Mouse (Mus musculus): ENCODE data around the gene Blzf1. TPM values are rescaled to one million over a fixed set of nuclear protein-coding genes. Genes with fewer than 3 reads are reported as not detected.

Blzf1 gene
- polyA plus RNA-seq, 1 experiment from 2014 or later: 25.8 TPM

- H3K27me3 ChIP-seq (ENCODE audit: control insufficient read depth, insufficient read depth, low read length): no peaks in the 10 kb centered on the region
- no peak for ATAC-seq (replicated peaks; ENCODE audit: insufficient number of reproducible peaks, low FRiP score, low TSS enrichment)
- 0 out of 2 replicates have a peak, but pooled peaks cover 2% of the 10 kb centered on the region for H3K36me3 ChIP-seq (ENCODE audit: control insufficient read depth, insufficient read depth, low read length)
- H3K9ac ChIP-seq (ENCODE audit: low read depth, low read length): no peak overlapping the region
- H3K4me3 ChIP-seq (ENCODE audit: low read depth, low read length): no peak overlapping the region
- no peaks in the 10 kb centered on the region for H3K9me3 ChIP-seq (replicated peaks; ENCODE audit: control insufficient read depth, low read length)
- H3K4me2 ChIP-seq: no peak overlapping the region
- H3K4me1 ChIP-seq (ENCODE audit: control insufficient read depth, insufficient read depth, low read length): peaks cover 7% of the 10 kb centered on the region
- WGBS (ENCODE audit: insufficient replicate concordance): 84% methylated on average over 2 of the region's 2 CpGs
- no peak overlapping the region for H3K27ac ChIP-seq (ENCODE audit: low read depth, low read length)
Measured at GRCm38 (mm10) chr1:164324878-164325277, 17.6 kb upstream of the Blzf1 start.

DNA sequence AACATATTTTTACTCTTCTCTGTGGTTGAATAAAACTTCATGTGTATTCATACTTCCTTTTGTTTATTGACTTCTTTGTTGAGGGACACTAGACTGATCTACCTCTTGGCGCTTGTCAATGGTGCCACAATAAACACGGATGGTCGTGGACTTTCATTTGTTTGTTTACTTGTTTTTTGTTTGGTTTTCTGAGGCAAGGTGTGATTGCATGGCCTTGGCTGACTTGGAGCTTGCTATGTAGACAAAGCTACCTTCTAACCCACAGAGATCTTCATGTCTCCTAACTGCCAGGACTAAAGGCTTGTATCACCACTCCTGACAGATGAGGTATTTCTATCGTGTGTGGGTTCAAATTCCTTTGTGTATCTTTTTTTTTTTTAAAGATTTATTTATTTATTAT lies 16.9 kb upstream of the Blzf1 start:
- no peak overlapping the region for H3K4me2 ChIP-seq
- H3K4me1 ChIP-seq (ENCODE audit: control insufficient read depth, insufficient read depth, low read length): peaks cover 12% of the 10 kb centered on the region
- no peak for ATAC-seq (replicated peaks; ENCODE audit: insufficient number of reproducible peaks, low FRiP score, low TSS enrichment)
- no peak overlapping the region for H3K9ac ChIP-seq (ENCODE audit: low read depth, low read length)
- H3K9me3 ChIP-seq (replicated peaks; ENCODE audit: control insufficient read depth, low read length): no peaks in the 10 kb centered on the region
- no peak overlapping the region for H3K27ac ChIP-seq (ENCODE audit: low read depth, low read length)
- no peaks in the 10 kb centered on the region for H3K27me3 ChIP-seq (ENCODE audit: control insufficient read depth, insufficient read depth, low read length)
- WGBS (ENCODE audit: insufficient replicate concordance): 83% methylated on average over 4 of the region's 4 CpGs
- no peak overlapping the region for H3K4me3 ChIP-seq (ENCODE audit: low read depth, low read length)
- H3K36me3 ChIP-seq (ENCODE audit: control insufficient read depth, insufficient read depth, low read length): 0 out of 2 replicates have a peak, but pooled peaks cover 2% of the 10 kb centered on the region

DNA sequence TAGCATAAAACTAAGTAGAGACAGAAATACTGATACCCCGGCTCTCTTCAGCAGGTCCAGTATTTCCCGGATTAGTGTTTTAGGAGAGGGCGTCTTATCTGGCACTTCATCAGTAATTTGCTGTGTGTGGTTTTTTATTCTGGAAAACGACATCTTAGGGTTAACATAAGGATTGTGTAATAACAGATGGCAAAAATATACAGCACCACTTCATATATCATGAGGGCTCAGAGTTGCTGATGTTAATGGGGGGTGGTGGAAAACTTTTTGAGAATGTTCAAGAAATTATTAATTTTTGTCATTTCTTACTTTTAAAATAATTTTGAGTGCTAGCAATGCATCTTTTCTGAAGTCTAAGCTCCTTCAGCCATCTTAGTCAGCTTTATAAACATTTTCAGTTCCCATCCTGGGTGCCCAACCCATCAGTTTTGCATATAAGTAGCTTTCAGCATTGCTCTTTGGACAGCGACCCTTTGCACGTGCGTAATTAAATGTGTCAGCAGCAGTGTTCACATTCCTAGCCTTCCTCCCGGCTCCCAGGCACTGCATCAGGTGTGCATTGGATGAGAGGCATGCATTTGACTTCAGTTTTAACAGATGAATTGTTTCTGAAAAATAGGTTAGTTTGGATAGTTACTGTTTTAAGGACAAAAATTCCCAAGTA lies 15.8 kb upstream of the Blzf1 start:
- no peak for ATAC-seq (replicated peaks; ENCODE audit: insufficient number of reproducible peaks, low FRiP score, low TSS enrichment)
- no peak overlapping the region for H3K27ac ChIP-seq (ENCODE audit: low read depth, low read length)
- H3K27me3 ChIP-seq (ENCODE audit: control insufficient read depth, insufficient read depth, low read length): no peaks in the 10 kb centered on the region
- no peak overlapping the region for H3K9ac ChIP-seq (ENCODE audit: low read depth, low read length)
- WGBS (ENCODE audit: insufficient replicate concordance): 70% methylated on average over 8 of the region's 8 CpGs
- no peaks in the 10 kb centered on the region for H3K9me3 ChIP-seq (replicated peaks; ENCODE audit: control insufficient read depth, low read length)
- peaks cover 12% of the 10 kb centered on the region for H3K4me1 ChIP-seq (ENCODE audit: control insufficient read depth, insufficient read depth, low read length)
- no peak overlapping the region for H3K4me3 ChIP-seq (ENCODE audit: low read depth, low read length)
- H3K4me2 ChIP-seq: no peak overlapping the region
- H3K36me3 ChIP-seq (ENCODE audit: control insufficient read depth, insufficient read depth, low read length): no peaks in the 10 kb centered on the region

DNA sequence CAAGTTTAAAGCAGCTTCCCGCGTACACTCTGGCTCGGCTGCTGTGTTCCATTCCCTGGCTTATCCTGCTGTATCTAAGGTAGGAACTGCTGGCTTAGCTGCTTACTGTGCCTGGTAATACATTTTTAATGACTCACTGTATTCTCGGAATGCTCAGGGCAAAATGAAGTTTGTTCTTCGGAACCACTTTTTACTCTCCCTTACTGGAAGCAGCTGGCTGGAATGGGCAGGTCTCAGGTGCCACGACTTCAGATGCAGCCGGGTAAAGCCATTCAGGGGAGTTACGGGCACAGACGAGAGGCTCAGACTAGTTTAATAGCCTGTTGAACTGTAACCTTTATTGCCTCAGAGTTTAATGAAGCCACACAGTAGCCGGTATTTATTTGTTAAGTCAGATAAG lies 14.1 kb upstream of the Blzf1 start:
- no peak overlapping the region for H3K4me2 ChIP-seq
- H3K36me3 ChIP-seq (ENCODE audit: control insufficient read depth, insufficient read depth, low read length): no peaks in the 10 kb centered on the region
- WGBS (ENCODE audit: insufficient replicate concordance): 76% methylated on average over 10 of the region's 10 CpGs
- H3K27ac ChIP-seq (ENCODE audit: low read depth, low read length): no peak overlapping the region
- peaks cover 18% of the 10 kb centered on the region for H3K4me1 ChIP-seq (ENCODE audit: control insufficient read depth, insufficient read depth, low read length)
- no peak overlapping the region for H3K4me3 ChIP-seq (ENCODE audit: low read depth, low read length)
- ATAC-seq (replicated peaks; ENCODE audit: insufficient number of reproducible peaks, low FRiP score, low TSS enrichment): no peak
- no peaks in the 10 kb centered on the region for H3K9me3 ChIP-seq (replicated peaks; ENCODE audit: control insufficient read depth, low read length)
- no peaks in the 10 kb centered on the region for H3K27me3 ChIP-seq (ENCODE audit: control insufficient read depth, insufficient read depth, low read length)
- no peak overlapping the region for H3K9ac ChIP-seq (ENCODE audit: low read depth, low read length)

DNA sequence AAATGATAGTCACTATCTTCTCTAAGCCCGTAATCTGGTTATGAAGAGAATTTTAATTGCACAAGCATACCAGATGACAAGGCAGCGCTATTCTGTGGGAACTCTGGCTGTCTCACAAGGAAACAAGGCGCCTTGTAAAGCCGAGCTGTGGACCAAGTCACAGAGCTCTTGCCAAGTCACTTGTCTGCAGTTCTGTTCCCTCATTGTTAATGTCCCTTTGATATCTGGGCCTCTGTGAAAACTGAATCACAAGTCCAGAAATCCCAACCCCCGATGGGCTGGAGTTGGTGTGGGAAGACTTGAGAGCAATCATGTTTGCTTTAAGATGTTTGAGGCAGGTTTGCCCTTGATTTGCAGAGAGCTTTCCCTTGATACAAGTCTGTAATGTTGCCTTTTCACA lies 13.4 kb upstream of the Blzf1 start:
- Histone ChIP-seq H3K36me3 (ENCODE audit: control insufficient read depth, insufficient read depth, low read length) (no peaks in the 10 kb centered on the region), H3K27me3 (ENCODE audit: control insufficient read depth, insufficient read depth, low read length) (no peaks in the 10 kb centered on the region), H3K4me2 (no peak overlapping the region), H3K9me3 (replicated peaks; ENCODE audit: control insufficient read depth, low read length) (no peaks in the 10 kb centered on the region), H3K4me1 (ENCODE audit: control insufficient read depth, insufficient read depth, low read length) (peaks cover 18% of the 10 kb centered on the region), H3K27ac (ENCODE audit: low read depth, low read length) (no peak overlapping the region), H3K4me3 (ENCODE audit: low read depth, low read length) (no peak overlapping the region), H3K9ac (ENCODE audit: low read depth, low read length) (no peak overlapping the region)
- 48% methylated on average over 5 of the region's 5 CpGs for WGBS (ENCODE audit: insufficient replicate concordance)
- no peak for ATAC-seq (replicated peaks; ENCODE audit: insufficient number of reproducible peaks, low FRiP score, low TSS enrichment)

DNA sequence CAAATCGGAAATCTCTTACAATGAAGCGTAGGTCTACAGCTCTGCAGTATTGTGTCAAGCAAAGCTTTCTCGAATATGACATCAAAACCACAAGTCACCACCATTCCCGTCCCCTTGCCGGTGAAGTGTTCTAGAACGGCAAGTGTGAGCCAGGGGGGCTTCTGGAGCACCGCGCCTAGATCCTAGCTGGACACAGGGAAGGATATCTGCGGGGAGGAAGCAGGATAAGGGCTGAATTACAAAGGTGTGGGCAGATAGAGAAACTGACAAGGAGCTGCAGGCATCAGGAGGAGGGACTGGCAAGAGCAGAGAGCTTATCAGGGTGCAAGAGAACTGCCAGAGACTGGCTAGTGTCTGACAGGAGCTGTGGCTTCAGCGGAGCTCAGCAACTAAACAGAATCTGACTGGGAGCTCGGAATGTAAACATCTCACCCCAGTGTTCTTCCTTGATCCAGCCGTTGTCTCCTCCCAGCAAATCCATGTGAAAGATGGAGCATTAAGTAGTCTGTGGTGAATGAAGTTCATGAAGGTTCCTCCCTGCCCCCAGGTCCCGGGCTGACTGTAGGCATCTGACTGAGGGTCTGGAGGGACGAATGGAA lies 12.4 kb upstream of the Blzf1 start:
- peaks cover 18% of the 10 kb centered on the region for H3K4me1 ChIP-seq (ENCODE audit: control insufficient read depth, insufficient read depth, low read length)
- H3K9me3 ChIP-seq (replicated peaks; ENCODE audit: control insufficient read depth, low read length): no peaks in the 10 kb centered on the region
- no peaks in the 10 kb centered on the region for H3K27me3 ChIP-seq (ENCODE audit: control insufficient read depth, insufficient read depth, low read length)
- H3K9ac ChIP-seq (ENCODE audit: low read depth, low read length): peak overlapping the region; percentile 28; the same call in 1 of the 2 replicates
- peak overlapping the region; percentile 79 for H3K27ac ChIP-seq (ENCODE audit: low read depth, low read length)
- peak overlapping the region; percentile 57 for H3K4me2 ChIP-seq
- WGBS (ENCODE audit: insufficient replicate concordance): 24% methylated on average over 14 of the region's 14 CpGs
- ATAC-seq (replicated peaks; ENCODE audit: insufficient number of reproducible peaks, low FRiP score, low TSS enrichment): 0 out of 2 replicates have a peak, but pooled peaks have one; percentile 23
- H3K36me3 ChIP-seq (ENCODE audit: control insufficient read depth, insufficient read depth, low read length): no peaks in the 10 kb centered on the region
- peak overlapping the region; percentile 16; the same call in 1 of the 2 replicates for H3K4me3 ChIP-seq (ENCODE audit: low read depth, low read length)

DNA sequence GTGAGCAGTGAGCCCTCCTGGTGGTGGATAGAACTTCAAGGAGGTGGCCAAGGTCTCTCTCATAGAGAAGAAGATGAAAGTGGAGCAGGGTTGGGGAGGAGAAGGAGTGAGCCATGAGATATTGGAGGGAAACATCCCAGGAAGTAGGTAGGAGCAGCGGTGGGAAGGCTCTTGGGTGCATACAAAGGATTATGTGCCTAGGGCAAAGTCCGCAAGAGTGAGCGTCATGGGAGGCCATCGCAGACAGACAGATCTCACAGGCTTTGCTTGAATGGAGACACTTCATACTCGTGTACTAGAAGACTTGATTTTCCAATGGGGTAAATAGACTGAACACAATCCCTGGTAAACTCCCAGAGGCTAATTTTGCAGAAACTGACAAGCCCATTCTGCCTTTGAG lies 11.2 kb upstream of the Blzf1 start:
- no peak for ATAC-seq (replicated peaks; ENCODE audit: insufficient number of reproducible peaks, low FRiP score, low TSS enrichment)
- WGBS (ENCODE audit: insufficient replicate concordance): 93% methylated on average over 5 of the region's 5 CpGs
- no peak overlapping the region for H3K27ac ChIP-seq (ENCODE audit: low read depth, low read length)

DNA sequence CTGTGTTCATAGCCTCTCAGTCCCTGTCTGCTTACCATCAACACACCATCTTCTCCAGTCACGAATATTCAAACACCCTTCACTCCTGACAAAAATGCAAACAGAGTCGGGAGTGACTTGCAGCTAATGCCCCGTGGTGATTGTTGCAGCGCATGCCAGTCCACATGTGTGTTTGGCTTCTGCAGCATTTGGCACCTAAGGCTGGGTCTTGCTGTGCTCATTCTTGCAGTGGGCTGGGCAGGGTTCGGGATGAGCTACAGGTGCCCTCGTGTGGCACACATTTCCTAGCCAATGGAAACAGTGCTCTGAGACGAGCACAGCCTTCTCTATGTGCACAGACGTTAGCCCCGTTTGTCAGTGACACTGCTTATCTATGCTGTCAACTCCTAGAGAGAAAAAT lies 10.0 kb upstream of the Blzf1 start:
- Histone ChIP-seq H3K9ac (ENCODE audit: low read depth, low read length) (no peak overlapping the region), H3K4me3 (ENCODE audit: low read depth, low read length) (no peak overlapping the region), H3K27me3 (ENCODE audit: control insufficient read depth, insufficient read depth, low read length) (no peaks in the 10 kb centered on the region), H3K36me3 (ENCODE audit: control insufficient read depth, insufficient read depth, low read length) (0 out of 2 replicates have a peak, but pooled peaks cover 2% of the 10 kb centered on the region), H3K4me2 (no peak overlapping the region), H3K9me3 (replicated peaks; ENCODE audit: control insufficient read depth, low read length) (no peaks in the 10 kb centered on the region), H3K4me1 (ENCODE audit: control insufficient read depth, insufficient read depth, low read length) (peaks cover 18% of the 10 kb centered on the region), H3K27ac (ENCODE audit: low read depth, low read length) (peak overlapping the region; percentile 15; the same call in 1 of the 2 replicates)
- WGBS (ENCODE audit: insufficient replicate concordance): 48% methylated on average over 9 of the region's 9 CpGs
- ATAC-seq (replicated peaks; ENCODE audit: insufficient number of reproducible peaks, low FRiP score, low TSS enrichment): no peak

More for the DNA sequence above, 11.2 kb upstream of the Blzf1 start:
- Histone ChIP-seq H3K4me2 (no peak overlapping the region), H3K27me3 (ENCODE audit: control insufficient read depth, insufficient read depth, low read length) (no peaks in the 10 kb centered on the region), H3K9ac (ENCODE audit: low read depth, low read length) (no peak overlapping the region), H3K36me3 (ENCODE audit: control insufficient read depth, insufficient read depth, low read length) (no peaks in the 10 kb centered on the region), H3K4me1 (ENCODE audit: control insufficient read depth, insufficient read depth, low read length) (peaks cover 18% of the 10 kb centered on the region), H3K4me3 (ENCODE audit: low read depth, low read length) (no peak overlapping the region), H3K9me3 (replicated peaks; ENCODE audit: control insufficient read depth, low read length) (no peaks in the 10 kb centered on the region)

GRCm38 (mm10) chr1:164316697-164317096 lies 9.4 kb upstream of the Blzf1 start:
- H3K4me1 ChIP-seq (ENCODE audit: control insufficient read depth, insufficient read depth, low read length): peaks cover 18% of the 10 kb centered on the region
- no peaks in the 10 kb centered on the region for H3K27me3 ChIP-seq (ENCODE audit: control insufficient read depth, insufficient read depth, low read length)
- 0 out of 2 replicates have a peak, but pooled peaks cover 2% of the 10 kb centered on the region for H3K36me3 ChIP-seq (ENCODE audit: control insufficient read depth, insufficient read depth, low read length)
- H3K9me3 ChIP-seq (replicated peaks; ENCODE audit: control insufficient read depth, low read length): no peaks in the 10 kb centered on the region
- H3K4me3 ChIP-seq (ENCODE audit: low read depth, low read length): no peak overlapping the region
- no peak for ATAC-seq (replicated peaks; ENCODE audit: insufficient number of reproducible peaks, low FRiP score, low TSS enrichment)
- H3K4me2 ChIP-seq: no peak overlapping the region
- WGBS (ENCODE audit: insufficient replicate concordance): 29% methylated on average over 3 of the region's 3 CpGs
- no peak overlapping the region for H3K27ac ChIP-seq (ENCODE audit: low read depth, low read length)
- no peak overlapping the region for H3K9ac ChIP-seq (ENCODE audit: low read depth, low read length)

All from heart, embryonic 11.5 days (tissue).